Mouse (Mus musculus) retina, postnatal 1 day (tissue): ENCODE measurements around the gene Ly6g6f.
"Not testable (repeated sequence)": the region's sequence is repeated elsewhere in the genome, so short reads cannot be mapped to it uniquely, and the experiment has no call there.

Source experiments
- DNase-seq: peaks from one replicate; pipeline ENCODE4 v3.0.0-alpha.2; 2012

Gene Ly6g6f

GRCm38 (mm10) chr17:35085208-35085865 is at the start of gene Ly6g6f:
Gene Ly6g6f, minus strand, starts transcription at chr17:35085610.
- DNase-seq = no peak

- peak; percentile 97 for DNase-seq
Observed at GRCm38 (mm10) chr17:35134801-35135590, 49.6 kb upstream of the Ly6g6f start, which contains the start of gene Bag6. Gene Bag6, plus strand, starts transcription at chr17:35135178.

DNA sequence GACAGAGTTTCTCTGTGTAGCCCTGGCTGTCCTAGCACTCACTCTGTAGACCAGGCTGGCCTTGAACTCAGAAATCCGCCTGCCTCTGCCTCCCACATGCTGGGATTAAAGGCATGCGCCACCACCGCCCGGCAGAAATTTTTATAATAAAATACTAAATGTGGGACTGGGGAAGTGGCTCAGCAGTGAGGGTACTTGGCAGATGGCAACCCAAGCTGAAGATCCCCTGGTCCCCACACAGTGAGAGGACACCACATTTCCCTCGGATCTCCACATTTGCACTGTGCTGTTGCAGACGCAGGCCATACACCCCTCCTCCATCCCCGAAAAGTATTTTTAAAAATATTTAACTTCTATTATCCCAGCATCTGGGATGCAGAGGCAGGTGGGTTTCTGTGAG is 48.1 kb upstream of the Ly6g6f start:
- no peak for DNase-seq

- DNase-seq = peak; percentile 63
Observed at GRCm38 (mm10) chr17:35132174-35132560, 46.8 kb upstream of the Ly6g6f start.

- DNase-seq = no peak
Observed at GRCm38 (mm10) chr17:35131500-35132173, 46.2 kb upstream of the Ly6g6f start, which contains the start of gene Apom. Gene Apom, minus strand, starts transcription at chr17:35132050.

- DNase-seq = no peak
Observed at GRCm38 (mm10) chr17:35131038-35131437, 45.6 kb upstream of the Ly6g6f start.

DNA sequence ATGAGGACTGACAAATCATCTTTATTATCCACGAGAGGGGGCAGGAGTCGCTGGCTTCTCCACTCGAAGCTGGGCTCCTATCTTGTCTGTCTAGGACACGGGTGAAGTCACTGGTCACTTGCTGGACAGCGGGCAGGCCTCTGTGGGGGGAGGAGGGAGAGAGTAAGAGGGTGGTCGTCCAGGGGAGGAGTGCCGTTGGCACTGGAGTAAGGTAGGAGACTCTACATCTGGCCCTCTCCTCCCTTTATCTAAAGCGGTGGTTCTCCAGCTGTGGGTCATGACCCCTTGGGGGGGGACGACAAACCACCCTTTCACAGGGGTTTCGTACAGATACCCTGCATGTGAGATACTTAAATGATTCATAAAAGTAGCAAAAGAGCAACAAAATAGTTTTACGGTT is 43.6 kb upstream of the Ly6g6f start:
- DNase-seq = no peak

- DNase-seq = no peak
Observed at GRCm38 (mm10) chr17:35127017-35127416, 41.6 kb upstream of the Ly6g6f start.

DNA sequence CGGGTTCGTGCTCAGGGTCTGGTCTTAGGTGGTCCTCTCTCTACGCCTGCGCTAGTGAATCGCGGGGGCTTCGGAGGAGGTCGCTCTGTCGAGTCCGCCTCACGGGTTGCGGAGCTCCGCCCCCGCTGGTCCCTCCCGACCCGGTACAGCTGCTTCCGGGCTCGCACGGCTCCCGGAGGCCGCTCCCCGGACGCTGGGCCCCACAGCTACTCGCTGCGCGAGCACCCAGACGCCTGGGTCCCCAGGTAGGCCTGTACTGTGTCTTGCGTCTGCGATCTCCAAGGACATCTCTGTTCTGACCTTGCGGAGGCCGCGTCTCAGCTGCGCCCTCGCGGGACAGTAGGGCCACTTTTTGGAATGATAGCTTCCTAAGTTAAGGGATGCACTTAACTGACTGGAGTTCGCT is 40.8 kb upstream of the Ly6g6f start, which contains the start of gene D17H6S53E:
TSS of gene D17H6S53E (plus strand) at position 168 of the 406 bp plus-strand sequence.
- peak; percentile 82 for DNase-seq

GRCm38 (mm10) chr17:35125578-35125977 is 40.2 kb upstream of the Ly6g6f start:
- DNase-seq = no peak

DNA sequence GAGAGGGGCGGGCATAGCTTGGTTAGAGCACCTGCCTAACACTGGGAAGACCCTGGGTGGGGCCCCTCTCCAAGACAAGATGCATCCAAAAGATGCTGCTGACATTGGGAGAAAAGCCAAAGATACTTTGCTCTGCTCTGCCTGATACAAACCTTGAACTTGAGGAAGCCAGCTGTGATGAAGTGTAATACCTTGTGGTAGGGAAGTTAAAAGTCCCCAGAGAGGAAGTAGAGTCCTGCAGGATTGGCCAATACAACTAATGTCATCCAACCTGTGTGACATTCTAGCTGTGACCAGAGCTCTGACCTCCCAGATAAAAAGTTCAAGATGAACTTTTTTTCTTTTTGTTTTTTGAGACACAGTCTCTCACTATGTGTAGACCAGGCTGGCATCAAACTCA is 39.7 kb upstream of the Ly6g6f start:
- no peak for DNase-seq

- not testable (repeated sequence) for DNase-seq
Observed at GRCm38 (mm10) chr17:35124261-35124896, 39.0 kb upstream of the Ly6g6f start.

DNA sequence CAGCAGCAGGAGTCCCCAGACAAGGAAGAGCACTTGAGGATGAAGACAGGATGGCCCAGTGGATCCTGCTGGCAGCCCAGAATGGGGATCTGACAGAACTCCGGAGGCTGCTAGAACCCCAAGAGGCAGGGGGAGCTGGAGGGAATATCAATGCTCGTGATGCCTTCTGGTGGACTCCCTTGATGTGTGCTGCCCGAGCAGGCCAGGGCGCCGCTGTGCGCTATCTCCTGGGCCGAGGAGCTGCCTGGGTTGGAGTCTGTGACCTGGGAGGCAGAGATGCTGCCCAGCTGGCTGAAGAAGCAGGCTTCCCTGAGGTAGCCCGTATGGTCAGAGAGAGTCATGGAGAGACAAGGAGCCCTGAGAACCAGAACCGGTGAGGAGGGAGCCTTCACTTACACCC is 37.9 kb upstream of the Ly6g6f start:
- DNase-seq = not testable (repeated sequence)

DNA sequence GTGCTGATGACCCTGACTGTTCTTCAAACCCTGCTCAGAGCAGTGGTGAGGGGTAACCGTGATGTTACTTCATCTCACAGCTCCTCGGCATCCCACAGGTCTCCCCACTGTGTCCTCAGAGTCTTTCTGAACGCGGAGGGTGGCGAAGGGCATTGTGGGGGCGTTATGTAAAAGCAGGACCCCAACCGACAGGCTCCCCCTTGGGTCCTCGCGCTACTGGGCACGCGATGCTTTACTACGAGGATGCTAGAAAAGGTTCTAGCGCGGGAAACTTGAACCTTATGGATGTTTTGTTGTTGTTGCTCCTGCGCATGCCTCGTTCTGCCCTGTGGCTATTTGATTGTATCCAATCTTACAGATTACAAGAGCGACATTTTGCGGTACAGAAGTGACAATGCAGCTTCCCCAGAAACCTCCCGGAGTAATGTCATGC is 36.5 kb upstream of the Ly6g6f start, which contains the start of gene Csnk2b:
TSS of gene Csnk2b (minus strand) at position 183 of the 433 bp plus-strand sequence.
- peak; percentile 85 for DNase-seq

- DNase-seq = peak; percentile 100
Observed at GRCm38 (mm10) chr17:35121143-35121799, 35.9 kb upstream of the Ly6g6f start, which contains the start of gene Gpank1. Gene Gpank1, plus strand, starts transcription at chr17:35121455.

DNA sequence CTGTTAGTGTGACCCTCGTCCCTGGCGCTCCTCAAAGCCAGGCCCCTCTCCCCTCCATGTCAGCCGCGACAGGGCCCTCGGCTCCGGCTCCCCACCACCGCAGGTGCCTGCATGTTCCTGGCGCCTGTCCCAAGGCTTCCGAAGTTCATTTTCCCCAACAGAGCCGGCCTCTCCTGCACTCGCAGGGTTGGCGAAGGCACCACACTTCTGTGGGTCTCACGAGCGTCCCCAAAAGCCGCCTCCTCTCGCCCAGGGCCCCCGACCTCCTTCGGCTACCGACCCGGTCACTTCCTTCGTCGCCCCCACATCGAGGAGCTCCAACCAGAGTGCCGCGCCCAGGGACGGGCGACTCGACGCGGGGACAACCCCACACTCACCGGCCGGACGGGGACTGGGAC is 35.3 kb upstream of the Ly6g6f start:
- no peak for DNase-seq

GRCm38 (mm10) chr17:35115046-35116019 is 29.9 kb upstream of the Ly6g6f start, which contains the start of gene Ly6g5b:
Gene Ly6g5b, minus strand, starts transcription at chr17:35115428.
- no peak for DNase-seq

- DNase-seq = no peak
Observed at GRCm38 (mm10) chr17:35111774-35112173, 26.4 kb upstream of the Ly6g6f start.

- DNase-seq = no peak
Observed at GRCm38 (mm10) chr17:35108097-35108496, 22.7 kb upstream of the Ly6g6f start, which contains the start of gene Ly6g5c. Gene Ly6g5c, plus strand, starts transcription at chr17:35108279.

DNA sequence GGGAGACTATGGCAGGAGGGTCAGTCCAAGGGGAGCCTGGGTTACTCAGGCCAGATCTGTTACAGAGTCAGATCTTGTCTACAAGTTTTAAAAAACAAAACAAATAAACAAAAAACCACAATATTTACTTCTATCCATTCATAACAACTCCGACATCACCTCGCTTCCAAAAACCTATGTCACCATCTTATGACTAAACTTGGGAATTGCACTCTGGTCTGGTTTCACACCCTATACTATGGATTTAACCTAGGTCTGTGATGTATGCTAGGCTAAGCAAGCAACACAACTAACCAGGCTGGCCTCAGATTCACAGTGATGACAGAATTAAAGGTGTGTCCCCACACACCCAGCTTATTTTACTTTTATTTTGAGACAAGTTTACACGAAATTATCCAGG is 21.1 kb upstream of the Ly6g6f start:
- no peak for DNase-seq
